Mouse (Mus musculus) frontal cortex, adult (tissue): ENCODE results near the gene Galm.
"Not testable (repeated sequence)": the region's sequence is repeated elsewhere in the genome, so short reads cannot be mapped to it uniquely, and the experiment has no call there.

Experiments
- ATAC-seq: cut with Nextera tagmentation; 2 replicates; pipeline ENCODE4 v1.9.2; 2017; ENCODE audit warnings: mild to moderate bottlenecking, moderate library complexity, mixed read lengths; ENCODE audit not compliant: low TSS enrichment

Galm gene

GRCm38 (mm10) chr17:80165741-80166140, 38.5 kb downstream of the Galm start:
- ATAC-seq = peak; percentile 88

- ATAC-seq = peak; percentile 7; the same call in 1 of the 2 replicates
These were observed 39.1 kb downstream of the Galm start for GRCm38 (mm10) chr17:80166346-80166745.

GRCm38 (mm10) chr17:80167436-80167835, 40.2 kb downstream of the Galm start:
- no peak for ATAC-seq

GRCm38 (mm10) chr17:80167851-80168251, 40.6 kb downstream of the Galm start:
- ATAC-seq = peak; percentile 36

- peak; percentile 58 for ATAC-seq
These were observed 41.3 kb downstream of the Galm start for GRCm38 (mm10) chr17:80168425-80169182.

- ATAC-seq = no peak
These were observed 42.5 kb downstream of the Galm start for GRCm38 (mm10) chr17:80169792-80170191.

- no peak for ATAC-seq
These were observed 43.7 kb downstream of the Galm start for GRCm38 (mm10) chr17:80170951-80171350.

GRCm38 (mm10) chr17:80171948-80172347, 44.7 kb downstream of the Galm start:
- ATAC-seq = no peak

GRCm38 (mm10) chr17:80172761-80173160, 45.5 kb downstream of the Galm start:
- no peak for ATAC-seq

- ATAC-seq = no peak
These were observed 46.4 kb downstream of the Galm start for GRCm38 (mm10) chr17:80173708-80174107.

GRCm38 (mm10) chr17:80174146-80174545, 46.9 kb downstream of the Galm start:
- ATAC-seq = no peak

GRCm38 (mm10) chr17:80174699-80175385, 47.6 kb downstream of the Galm start:
- no peak for ATAC-seq

GRCm38 (mm10) chr17:80175386-80175739, 48.1 kb downstream of the Galm start:
- no peak for ATAC-seq

- no peak for ATAC-seq
These were observed 48.7 kb downstream of the Galm start for GRCm38 (mm10) chr17:80175966-80176365.

GRCm38 (mm10) chr17:80178846-80179245, 51.6 kb downstream of the Galm start:
- not testable (repeated sequence) for ATAC-seq

- peak; percentile 67; the same call in 1 of the 2 replicates for ATAC-seq
These were observed 52.7 kb downstream of the Galm start for GRCm38 (mm10) chr17:80179959-80180358.

- ATAC-seq = no peak
These were observed 53.2 kb downstream of the Galm start for GRCm38 (mm10) chr17:80180468-80180867.

GRCm38 (mm10) chr17:80183615-80184014, 56.3 kb downstream of the Galm start:
- ATAC-seq = no peak

- ATAC-seq = peak; percentile 69
These were observed 65.8 kb downstream of the Galm start for GRCm38 (mm10) chr17:80193075-80193474.

GRCm38 (mm10) chr17:80199160-80199778, 72.0 kb downstream of the Galm start:
- peak; percentile 44; the same call in 1 of the 2 replicates for ATAC-seq

- no peak for ATAC-seq
These were observed 78.4 kb downstream of the Galm start for GRCm38 (mm10) chr17:80205657-80206056.

GRCm38 (mm10) chr17:80206301-80206670, 79.0 kb downstream of the Galm start:
- ATAC-seq = peak; percentile 56
